Mouse (Mus musculus) urinary bladder, postnatal 4 days (tissue): ENCODE measurements around the gene Pgs1.

Experiments used
- DNase-seq, 2 experiments: peaks; one replicate each; pipeline ENCODE4 v3.0.0; 2021 to 2022; ENCODE audit warnings: low spot score in 2 of 2

Gene Pgs1

GRCm38 (mm10) chr11:117986126-117987031, at the start of gene Pgs1:
Gene Pgs1, plus strand, starts transcription at chr11:117986292.
- peak; percentile 86 to 91 for DNase-seq

GRCm38 (mm10) chr11:117939004-117939730, 46.9 kb upstream of the Pgs1 start:
- no peak for DNase-seq

GRCm38 (mm10) chr11:117939741-117940285, 46.3 kb upstream of the Pgs1 start:
- DNase-seq: peak; percentile 73 to 75

GRCm38 (mm10) chr11:117940881-117941280, 45.2 kb upstream of the Pgs1 start:
- no peak for DNase-seq

GRCm38 (mm10) chr11:117941325-117941834, 44.7 kb upstream of the Pgs1 start:
- no peak for DNase-seq

GRCm38 (mm10) chr11:117941848-117942247, 44.2 kb upstream of the Pgs1 start:
- DNase-seq: no peak

- DNase-seq: no peak
These were observed 39.7 kb upstream of the Pgs1 start for GRCm38 (mm10) chr11:117946195-117946979.

- DNase-seq: no peak
These were observed 39.1 kb upstream of the Pgs1 start for GRCm38 (mm10) chr11:117946996-117947419.

GRCm38 (mm10) chr11:117949392-117950091, 36.5 kb upstream of the Pgs1 start:
- DNase-seq: peak; percentile 85 to 90

GRCm38 (mm10) chr11:117951391-117951790, 34.7 kb upstream of the Pgs1 start:
- no peak for DNase-seq

- no peak for DNase-seq
These were observed 33.7 kb upstream of the Pgs1 start for GRCm38 (mm10) chr11:117952174-117952933.

GRCm38 (mm10) chr11:117954094-117954493, 32.0 kb upstream of the Pgs1 start:
- DNase-seq: no peak

- DNase-seq: no peak
These were observed 31.3 kb upstream of the Pgs1 start for GRCm38 (mm10) chr11:117954819-117955218.

- no peak for DNase-seq
These were observed 30.5 kb upstream of the Pgs1 start for GRCm38 (mm10) chr11:117955621-117956020.

GRCm38 (mm10) chr11:117958197-117958596, 27.9 kb upstream of the Pgs1 start:
- DNase-seq: no peak

- DNase-seq: no peak
These were observed 26.9 kb upstream of the Pgs1 start for GRCm38 (mm10) chr11:117959166-117959565.

- no peak for DNase-seq
These were observed 26.2 kb upstream of the Pgs1 start for GRCm38 (mm10) chr11:117959741-117960381.

GRCm38 (mm10) chr11:117960601-117961000, 25.5 kb upstream of the Pgs1 start:
- DNase-seq: no peak
